Mouse (Mus musculus): ENCODE data around the gene Zfp831.

Gene Zfp831

GRCm38 (mm10) chr2:174652864-174653263 is 9.5 kb downstream of the Zfp831 start:
- DNase-seq = no peak

- no peak for DNase-seq
Observed at GRCm38 (mm10) chr2:174655341-174655740, 12.0 kb downstream of the Zfp831 start.

DNA sequence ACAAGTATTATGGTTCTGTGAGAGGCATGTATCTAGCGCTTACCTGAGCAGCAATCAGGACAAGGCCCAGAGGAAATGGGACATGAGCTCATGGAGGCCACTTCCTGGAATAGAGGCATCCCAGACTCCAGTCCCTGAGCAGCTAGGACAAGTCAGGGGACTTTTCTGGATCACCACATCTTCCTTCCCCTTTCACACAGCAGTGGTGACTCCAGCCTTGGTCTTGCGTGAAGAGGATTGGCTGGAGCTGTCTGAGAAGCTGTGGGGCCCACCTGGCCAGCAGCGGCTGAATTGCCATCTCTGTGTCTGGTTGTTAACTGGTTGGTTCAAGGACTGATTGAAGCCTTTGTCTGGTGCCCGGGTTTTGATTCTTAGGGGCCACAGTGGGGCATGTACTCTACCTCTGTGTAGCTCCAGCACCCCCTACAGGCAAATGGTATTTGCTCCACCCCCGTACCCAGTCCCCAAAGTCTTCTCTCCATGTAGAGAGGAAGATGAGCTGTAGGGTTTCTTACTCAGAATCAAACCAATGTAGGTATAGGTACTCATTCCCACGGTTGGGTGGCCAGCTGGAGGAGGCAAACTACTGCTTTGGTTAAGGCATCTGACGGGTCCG is 15.0 kb downstream of the Zfp831 start:
- no peak for DNase-seq

- no peak for DNase-seq
Observed at GRCm38 (mm10) chr2:174659874-174660273, 16.5 kb downstream of the Zfp831 start.

DNA sequence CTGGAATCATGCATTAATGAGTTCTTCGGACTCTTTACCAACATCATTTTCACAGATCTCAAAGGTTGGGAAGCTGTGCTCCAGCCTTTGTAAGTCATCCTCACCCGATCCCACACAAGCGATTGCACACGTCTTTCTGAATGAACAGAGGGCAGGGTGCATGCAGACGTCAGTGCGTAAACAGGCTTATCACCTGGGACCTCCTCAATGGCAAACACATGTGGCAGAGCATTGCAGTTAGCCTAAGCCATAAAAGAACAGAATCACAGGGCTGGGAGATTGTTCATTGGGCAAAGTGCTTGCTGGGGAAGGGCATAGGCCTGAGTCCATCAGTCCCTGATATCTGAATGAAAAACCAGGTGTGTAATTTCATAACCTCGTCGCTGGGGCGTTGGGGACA is 17.0 kb downstream of the Zfp831 start:
- DNase-seq = no peak

DNA sequence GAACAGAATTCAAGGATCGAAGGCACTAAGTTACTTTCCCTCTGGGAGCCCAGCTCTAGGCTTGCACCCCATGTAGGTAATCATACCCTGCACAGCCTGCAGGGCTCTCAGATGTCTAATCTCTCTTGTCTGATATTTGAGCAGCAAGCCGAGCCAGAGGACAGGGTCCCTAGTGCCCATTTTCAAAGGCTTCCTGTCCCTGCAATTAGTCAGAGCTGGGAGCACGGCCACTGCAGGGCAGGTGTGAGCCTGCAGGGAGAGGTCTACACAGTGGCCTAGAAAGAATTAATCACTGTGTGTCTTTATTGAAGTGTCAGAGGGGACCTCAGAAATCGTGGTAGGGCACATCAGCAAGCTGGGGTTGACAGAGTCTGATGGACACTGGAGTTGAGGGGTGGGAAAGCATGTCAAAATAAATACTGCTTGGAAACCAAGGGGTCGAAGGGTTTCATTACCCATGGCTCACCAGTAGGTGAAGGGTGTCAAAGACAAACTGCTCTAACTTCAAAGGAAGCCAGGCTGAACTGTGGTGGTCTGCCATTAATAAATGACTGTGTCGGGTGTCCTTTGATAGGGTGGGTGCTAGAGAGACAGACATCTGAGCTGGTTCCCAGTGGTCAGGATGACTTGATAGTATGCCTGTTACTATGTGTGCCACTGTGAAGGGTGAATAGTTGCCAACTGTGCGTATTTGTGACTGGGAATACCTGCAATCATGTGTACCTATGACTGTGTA is 18.3 kb downstream of the Zfp831 start:
- DNase-seq = no peak

- no peak for DNase-seq
Observed at GRCm38 (mm10) chr2:174662593-174662992, 19.3 kb downstream of the Zfp831 start.

DNA sequence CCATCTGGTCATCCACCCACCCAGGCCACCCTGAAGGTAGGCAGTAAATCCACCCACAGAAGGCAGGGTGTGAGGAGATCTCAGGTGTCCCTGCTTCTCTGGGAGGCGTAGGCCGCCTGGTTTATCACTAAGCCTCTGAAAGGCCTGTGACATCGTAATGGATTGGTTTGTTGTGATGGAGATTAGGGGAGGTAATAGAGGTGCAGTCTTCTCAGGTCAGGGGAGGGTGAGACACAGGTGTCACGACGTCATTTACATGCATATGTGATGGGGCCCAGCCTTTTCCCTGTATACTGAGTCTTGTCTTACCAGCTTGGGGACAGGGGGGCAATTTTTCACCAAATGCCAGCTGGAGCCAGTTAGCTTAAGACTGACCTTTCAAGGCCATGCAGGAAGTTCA is 22.1 kb downstream of the Zfp831 start:
- no peak for DNase-seq

GRCm38 (mm10) chr2:174668806-174669205 is 25.5 kb downstream of the Zfp831 start:
- no peak for DNase-seq

DNA sequence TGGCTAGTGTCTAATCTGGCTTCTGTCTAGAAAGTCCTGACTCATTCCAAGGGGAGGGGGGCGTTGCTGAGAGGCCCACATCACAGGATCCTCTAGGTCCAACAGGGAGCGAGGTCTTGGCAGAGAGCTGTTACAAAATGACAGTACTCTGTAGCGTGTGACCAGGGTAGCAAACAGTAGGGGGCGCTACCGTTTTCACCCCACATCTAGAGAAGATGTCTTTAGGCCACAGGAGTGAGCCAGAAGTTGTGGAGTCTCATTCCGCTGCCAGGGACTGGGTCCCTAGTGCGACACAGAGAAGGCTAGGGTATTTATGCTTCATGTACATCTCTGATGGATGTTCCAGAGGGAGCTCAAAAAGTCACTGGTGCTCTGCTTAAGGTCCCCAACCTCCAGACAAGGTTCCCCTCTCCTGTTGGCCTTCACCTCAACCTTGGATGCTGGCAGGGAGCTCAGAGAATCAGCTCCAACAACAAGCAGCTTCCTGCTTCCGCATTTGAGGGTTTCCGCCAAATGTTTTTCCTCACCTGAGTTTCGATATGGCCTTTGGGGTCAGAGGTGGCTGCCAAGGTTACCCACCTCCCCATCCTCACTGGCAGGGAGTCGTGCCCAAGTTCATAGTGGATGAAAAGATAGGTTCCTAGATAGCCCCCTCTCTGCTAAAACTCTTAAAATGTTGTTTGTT is 29.3 kb downstream of the Zfp831 start:
- DNase-seq = no peak

DNA sequence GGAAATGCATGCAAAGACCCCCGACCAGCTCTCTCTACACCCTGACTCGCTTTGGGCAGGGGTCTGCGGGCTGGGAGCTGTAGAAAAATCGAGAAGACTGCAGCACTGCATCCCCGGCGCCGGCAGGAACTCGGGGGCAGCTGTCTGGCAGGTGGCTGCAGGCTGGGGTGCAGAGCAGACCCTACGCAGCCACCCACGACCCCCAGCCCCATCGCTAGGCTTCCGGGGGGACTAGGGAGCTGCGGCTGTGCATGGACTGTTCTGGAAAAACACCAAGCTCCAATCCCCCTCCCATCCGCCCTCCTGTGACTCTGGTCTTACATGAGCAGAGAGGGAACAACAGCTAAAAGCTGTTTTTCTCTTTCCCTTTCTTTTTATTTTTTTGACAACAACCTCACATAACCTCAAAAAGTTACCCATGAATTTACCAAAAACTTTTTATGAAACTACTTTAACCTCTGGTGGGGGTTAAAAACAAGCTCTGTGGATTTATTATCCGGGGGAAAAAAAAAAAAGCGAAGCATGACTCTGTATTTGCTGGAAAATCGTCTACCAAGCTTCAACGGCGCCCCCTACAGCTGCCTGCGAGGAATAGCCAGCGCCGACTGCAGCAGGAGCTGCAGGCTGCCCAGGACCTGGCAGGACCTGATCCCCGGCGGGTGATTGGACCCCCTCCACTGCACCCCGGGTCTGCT is 30.4 kb downstream of the Zfp831 start:
- peak; percentile 55 for DNase-seq

GRCm38 (mm10) chr2:174674287-174675045 is 31.1 kb downstream of the Zfp831 start:
- DNase-seq = no peak

- DNase-seq = peak; percentile 33
Observed at GRCm38 (mm10) chr2:174675642-174676041, 32.3 kb downstream of the Zfp831 start.

DNA sequence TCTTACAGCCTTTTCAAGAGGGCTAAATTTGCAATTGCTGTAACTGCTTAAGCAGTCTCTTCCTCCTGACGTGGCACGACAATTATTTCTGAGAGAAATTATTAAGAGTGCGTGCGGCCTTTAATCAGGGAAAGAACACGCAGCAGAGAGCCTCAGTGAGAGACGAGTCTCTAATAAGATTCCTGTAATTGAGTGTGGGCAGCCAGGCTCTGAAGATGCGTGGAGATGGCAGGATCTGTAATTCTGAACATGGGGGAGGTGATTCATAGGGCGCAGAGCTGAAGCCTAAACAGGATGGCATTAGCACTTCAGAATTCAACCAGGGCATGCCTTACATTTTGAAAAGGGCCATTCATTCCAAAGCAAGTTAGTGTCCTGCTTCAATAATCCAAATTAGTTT is 58.0 kb downstream of the Zfp831 start:
- no peak for DNase-seq

DNA sequence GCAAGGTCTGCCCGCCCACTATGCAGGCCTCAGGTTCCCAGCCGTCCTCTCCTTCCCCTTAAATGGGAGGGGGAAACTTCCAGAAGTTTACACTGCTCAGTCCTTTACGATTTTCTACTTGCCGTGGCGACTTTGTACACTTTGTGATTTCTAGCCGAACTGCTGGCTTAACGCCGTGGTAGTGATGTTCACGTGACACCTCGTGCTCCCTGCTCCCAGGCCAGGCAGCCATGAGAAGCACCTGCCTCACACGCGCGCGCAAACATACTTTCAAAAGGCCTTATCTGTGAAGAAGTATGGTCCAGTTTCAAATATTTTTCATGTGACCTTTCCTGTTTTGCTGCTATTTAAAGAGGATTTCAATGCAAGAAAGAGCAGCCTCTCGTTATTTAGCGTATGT is 63.8 kb downstream of the Zfp831 start:
- DNase-seq = no peak

GRCm38 (mm10) chr2:174708587-174708986 is 65.3 kb downstream of the Zfp831 start:
- DNase-seq = no peak

- DNase-seq = no peak
Observed at GRCm38 (mm10) chr2:174710185-174710584, 66.9 kb downstream of the Zfp831 start.

- no peak for DNase-seq
Observed at GRCm38 (mm10) chr2:174712043-174712442, 68.7 kb downstream of the Zfp831 start.

GRCm38 (mm10) chr2:174715938-174716337 is 72.6 kb downstream of the Zfp831 start:
- DNase-seq = no peak

- no peak for DNase-seq
Observed at GRCm38 (mm10) chr2:174717857-174718256, 74.5 kb downstream of the Zfp831 start.

GRCm38 (mm10) chr2:174727114-174727823 is 83.9 kb downstream of the Zfp831 start:
- no peak for DNase-seq

GRCm38 (mm10) chr2:174731939-174732338 is 88.6 kb downstream of the Zfp831 start:
- DNase-seq = no peak

Data from cerebellum, adult 11-12 months (tissue).